Mouse (Mus musculus) hindbrain, embryonic 11.5 days (tissue): Measurements from ENCODE around the gene 1700013F07Rik. TPM values are rescaled to one million over a fixed set of nuclear protein-coding genes. Genes with fewer than 3 reads are reported as not detected.
A peak's percentile ranks its signal among the peaks of the same experiment; 100 is the strongest.
"Not testable (repeated sequence)": the region's sequence is repeated elsewhere in the genome, so short reads cannot be mapped to it uniquely, and the experiment has no call there.

Experiments
- ATAC-seq: fragments of 200-750 bp; cut with Nextera tagmentation; 2 replicates; pipeline ENCODE4 v1.8.0; 2017; ENCODE audit warnings: mild to moderate bottlenecking, moderate TSS enrichment, moderate library complexity; ENCODE audit not compliant: low FRiP score
- DNase-seq: peaks from one replicate; pipeline ENCODE4 v3.0.0-alpha.2; 2015; ENCODE audit warnings: low spot score
- H3K27ac ChIP-seq: fragments of 300-500 bp; sonication (generic); 2 replicates; pipeline ENCODE4 v1.5.1; 2014; ENCODE audit warnings: mild to moderate bottlenecking, low read depth, low read length
- H3K27me3 ChIP-seq: fragments of 300-500 bp; sonication (generic); 2 replicates; pipeline ENCODE4 v1.6.1; 2014; ENCODE audit warnings: mild to moderate bottlenecking, low read length, moderate library complexity, mixed read lengths; ENCODE audit not compliant: control insufficient read depth, insufficient read depth
- H3K36me3 ChIP-seq: fragments of 300-500 bp; sonication (generic); 2 replicates; pipeline ENCODE4 v1.6.1; 2014; ENCODE audit warnings: mild to moderate bottlenecking, low read length, moderate library complexity, mixed read lengths; ENCODE audit not compliant: control insufficient read depth, insufficient read depth
- H3K4me1 ChIP-seq: fragments of 300-500 bp; sonication (generic); replicated peaks from 2 replicates; pipeline ENCODE4 v1.6.1; 2014; ENCODE audit warnings: low read length, mixed read lengths; ENCODE audit not compliant: control insufficient read depth, insufficient read depth
- H3K4me2 ChIP-seq: fragments of 300-500 bp; sonication (generic); replicated peaks from 2 replicates; pipeline ENCODE4 v1.6.1; 2014; ENCODE audit warnings: mild to moderate bottlenecking, low read depth, low read length
- H3K4me3 ChIP-seq: fragments of 300-500 bp; sonication (generic); 2 replicates; pipeline ENCODE4 v1.5.1; 2014; ENCODE audit warnings: low read depth, low read length
- H3K9ac ChIP-seq: fragments of 300-500 bp; sonication (generic); 2 replicates; pipeline ENCODE4 v1.6.1; 2014; ENCODE audit warnings: low read depth, low read length
- H3K9me3 ChIP-seq: fragments of 300-500 bp; sonication (generic); 2 replicates; pipeline ENCODE4 v1.6.1; 2016; ENCODE audit warnings: low read length; ENCODE audit not compliant: control insufficient read depth
- WGBS: fragments of 180-500 bp; shearing (Covaris S2); extraction: QIAGEN DNeasy Blood & Tissue Kit; methylation state at CpG from one replicate; pipeline ENCODE4 v1.1.7; 2014; 5-methylcytosine and 5-hydroxymethylcytosine counted together
- polyA plus RNA-seq: library from polyadenylated mRNA; unstranded; fragments of >200 nt; fragmentation: Nextera tagmentation; extraction: Ambion mirVana; gene quantifications from 2 replicates; pipeline ENCODE4 v1.2.1, GENCODE M21; 2014

1700013F07Rik gene
- polyA plus RNA-seq, 1 experiment from 2014 or later: 0.68 TPM

DNA sequence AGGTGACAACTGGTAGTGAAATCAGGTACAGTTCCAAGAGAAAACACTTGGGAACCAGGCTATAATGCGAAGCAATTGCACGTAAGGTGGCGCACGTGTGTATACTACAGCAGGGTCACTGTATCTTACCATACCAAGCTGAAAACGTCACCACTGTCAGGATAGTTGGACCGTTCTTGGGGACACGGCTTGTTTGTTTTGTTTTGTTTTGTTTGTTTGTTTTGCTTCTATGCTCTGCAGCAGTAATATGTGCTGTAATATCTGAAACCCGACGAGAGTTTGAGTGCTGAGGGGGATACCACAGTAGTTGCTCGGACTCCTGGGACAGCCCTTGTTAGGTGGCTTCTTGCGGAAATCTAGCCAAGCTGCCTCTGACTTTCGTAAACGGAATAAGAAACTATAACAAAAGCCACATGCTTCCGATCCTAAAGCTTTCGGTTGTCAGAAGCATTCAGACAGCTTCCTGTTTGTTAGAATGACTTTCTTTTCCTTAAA lies 28.9 kb downstream of the 1700013F07Rik start:
- 15% methylated on average over 15 of the region's 15 CpGs for whole genome bisulfite sequencing
- Histone ChIP-seq H3K9ac (peak overlapping the region; percentile 32; the same call in 1 of the 2 replicates), H3K27ac (peak overlapping the region; percentile 75; the same call in 1 of the 2 replicates), H3K9me3 (no peaks in the 10 kb centered on the region), H3K27me3 (no peaks in the 10 kb centered on the region), H3K4me1 (no peaks in the 10 kb centered on the region), H3K4me2 (peak overlapping the region; percentile 59), H3K4me3 (peak overlapping the region; percentile 76), H3K36me3 (no peaks in the 10 kb centered on the region)
- ATAC-seq: peak; percentile 69
- no peak for DNase-seq

DNA sequence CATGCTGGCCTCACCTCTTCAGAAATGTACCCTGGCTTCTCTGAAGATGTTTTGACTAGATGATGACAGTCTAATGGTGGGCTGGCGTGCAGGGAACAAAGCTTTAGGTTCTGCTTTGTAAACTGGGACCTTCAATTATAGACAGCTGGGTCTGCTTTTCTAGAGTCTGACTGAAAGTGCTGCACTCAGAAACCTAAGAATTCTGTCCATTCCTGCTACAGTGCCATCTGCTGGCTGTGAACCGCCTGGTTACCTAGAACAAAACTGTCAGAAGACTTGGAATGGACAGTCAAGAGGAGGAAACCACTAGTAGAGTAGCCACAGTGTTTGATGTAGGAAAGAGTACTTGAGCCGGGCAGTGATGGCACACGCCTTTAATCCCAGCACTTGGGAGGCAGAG lies 29.4 kb downstream of the 1700013F07Rik start:
- H3K9me3 ChIP-seq: no peaks in the 10 kb centered on the region
- no peak overlapping the region for H3K4me3 ChIP-seq
- H3K4me2 ChIP-seq: peak overlapping the region; percentile 59
- 13% methylated on average over 4 of the region's 4 CpGs for WGBS
- ATAC-seq (no peak), DNase-seq (peak; percentile 87)
- no peaks in the 10 kb centered on the region for H3K4me1 ChIP-seq
- H3K36me3 ChIP-seq: no peaks in the 10 kb centered on the region
- peak overlapping the region; percentile 75; the same call in 1 of the 2 replicates for H3K27ac ChIP-seq
- H3K27me3 ChIP-seq: no peaks in the 10 kb centered on the region
- no peak overlapping the region for H3K9ac ChIP-seq

DNA sequence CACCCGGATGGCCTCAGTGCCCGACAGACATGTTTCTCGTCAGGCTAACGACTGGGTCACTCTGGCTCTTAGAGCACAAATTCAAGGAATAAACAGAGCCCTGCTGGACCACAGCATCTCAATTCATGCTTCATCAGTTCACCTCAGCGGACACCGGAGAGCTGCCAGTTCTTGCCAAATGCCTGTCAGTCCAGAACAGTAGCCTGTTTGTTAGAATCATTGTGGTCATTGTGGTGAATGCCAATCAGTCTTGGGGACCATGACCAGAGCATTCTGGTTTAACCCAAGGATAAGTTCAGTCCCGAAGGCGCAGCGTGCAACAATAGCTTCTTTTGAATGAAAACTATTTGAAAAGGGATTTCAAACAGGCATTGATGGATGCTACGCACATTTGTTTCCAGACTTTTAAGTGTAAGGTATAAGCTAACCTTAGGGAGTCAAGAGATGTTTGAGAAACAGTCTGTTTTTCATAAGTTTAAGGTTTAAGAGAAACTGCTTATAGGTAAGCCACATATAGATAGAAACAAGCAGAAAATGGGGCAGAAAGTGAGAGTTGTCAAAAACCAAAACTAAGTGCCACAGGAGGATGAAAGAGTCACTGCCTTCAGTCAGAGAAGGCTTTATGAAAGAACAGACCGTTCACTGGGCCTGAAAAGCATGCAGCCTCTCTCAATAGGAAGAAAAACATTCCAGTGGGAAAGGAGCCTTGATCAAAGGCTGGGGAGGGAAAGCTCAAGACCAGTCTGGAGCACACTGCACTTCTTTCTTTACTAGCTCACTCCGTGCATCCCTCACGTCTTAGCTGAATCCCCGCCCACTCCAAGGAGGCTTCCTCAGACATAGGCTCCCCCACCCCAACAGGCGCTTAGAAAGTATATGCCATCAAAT lies 34.3 kb downstream of the 1700013F07Rik start:
- peak; percentile 62 for ATAC-seq
- no peak overlapping the region for H3K4me3 ChIP-seq
- peak overlapping the region; percentile 58 for H3K27ac ChIP-seq
- no peak overlapping the region; the same call in 1 of the 2 replicates for H3K9ac ChIP-seq
- no peak overlapping the region for H3K4me2 ChIP-seq
- no peaks in the 10 kb centered on the region for H3K27me3 ChIP-seq
- peak; percentile 57 for DNase-seq
- no peaks in the 10 kb centered on the region for H3K9me3 ChIP-seq
- H3K36me3 ChIP-seq: no peaks in the 10 kb centered on the region
- no peaks in the 10 kb centered on the region; the same call in 1 of the 2 replicates for H3K4me1 ChIP-seq
- 22% methylated on average over 15 of the region's 15 CpGs for WGBS

DNA sequence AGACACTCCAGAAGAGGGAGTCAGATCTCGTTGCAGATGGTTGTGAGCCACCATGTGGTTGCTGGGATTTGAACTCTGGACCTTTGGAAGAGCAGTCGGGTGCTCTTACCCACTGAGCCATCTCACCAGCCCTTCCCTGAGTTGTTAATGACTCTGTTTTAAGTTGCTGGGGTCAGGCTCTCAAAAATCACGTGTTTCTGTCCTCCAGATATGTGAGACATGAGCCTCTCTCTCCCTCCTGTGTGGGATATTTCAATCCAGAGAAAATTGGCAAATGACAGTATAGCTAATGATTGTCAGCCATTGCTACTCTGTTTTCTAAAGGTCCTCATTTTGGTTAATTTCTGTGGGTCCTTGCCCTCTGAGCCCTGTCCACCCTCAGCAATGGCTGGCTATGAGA lies 35.7 kb downstream of the 1700013F07Rik start:
- H3K9ac ChIP-seq, H3K4me2 ChIP-seq, H3K27me3 ChIP-seq, H3K9me3 ChIP-seq, ATAC-seq, H3K4me1 ChIP-seq, DNase-seq, H3K36me3 ChIP-seq, H3K27ac ChIP-seq, H3K4me3 ChIP-seq: not testable (repeated sequence)
- WGBS: 50% methylated on average over 2 of the region's 3 CpGs

DNA sequence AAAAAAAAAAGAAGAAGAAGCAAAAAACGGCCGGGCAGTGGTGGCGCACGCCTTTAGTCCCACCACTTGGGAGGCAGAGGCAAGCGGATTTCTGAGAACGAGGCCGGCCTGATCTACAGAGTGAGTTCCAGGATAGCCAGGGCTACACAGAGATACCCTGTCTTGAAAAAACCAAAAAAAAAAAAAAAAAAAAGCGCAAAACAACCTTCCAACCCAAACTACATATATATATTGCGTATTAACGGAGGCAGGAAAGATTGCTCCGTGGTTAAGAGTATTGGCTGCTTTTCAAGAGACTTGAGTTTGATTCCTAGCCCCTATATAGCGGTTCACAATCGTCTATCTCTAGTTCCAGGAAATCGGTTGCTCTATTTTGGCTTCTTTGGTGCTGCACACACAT lies 36.9 kb downstream of the 1700013F07Rik start:
- ATAC-seq (no peak), DNase-seq (no peak)
- Histone ChIP-seq H3K36me3 (0 out of 2 replicates have a peak, but pooled peaks cover 3% of the 10 kb centered on the region), H3K9ac (no peak overlapping the region), H3K27me3 (no peaks in the 10 kb centered on the region), H3K27ac (no peak overlapping the region), H3K4me2 (peak overlapping the region; percentile 64), H3K4me1 (peaks cover 3% of the 10 kb centered on the region; the same call in 1 of the 2 replicates), H3K9me3 (no peaks in the 10 kb centered on the region), H3K4me3 (peak overlapping the region; percentile 70)
- 88% methylated on average over 14 of the region's 14 CpGs for WGBS

DNA sequence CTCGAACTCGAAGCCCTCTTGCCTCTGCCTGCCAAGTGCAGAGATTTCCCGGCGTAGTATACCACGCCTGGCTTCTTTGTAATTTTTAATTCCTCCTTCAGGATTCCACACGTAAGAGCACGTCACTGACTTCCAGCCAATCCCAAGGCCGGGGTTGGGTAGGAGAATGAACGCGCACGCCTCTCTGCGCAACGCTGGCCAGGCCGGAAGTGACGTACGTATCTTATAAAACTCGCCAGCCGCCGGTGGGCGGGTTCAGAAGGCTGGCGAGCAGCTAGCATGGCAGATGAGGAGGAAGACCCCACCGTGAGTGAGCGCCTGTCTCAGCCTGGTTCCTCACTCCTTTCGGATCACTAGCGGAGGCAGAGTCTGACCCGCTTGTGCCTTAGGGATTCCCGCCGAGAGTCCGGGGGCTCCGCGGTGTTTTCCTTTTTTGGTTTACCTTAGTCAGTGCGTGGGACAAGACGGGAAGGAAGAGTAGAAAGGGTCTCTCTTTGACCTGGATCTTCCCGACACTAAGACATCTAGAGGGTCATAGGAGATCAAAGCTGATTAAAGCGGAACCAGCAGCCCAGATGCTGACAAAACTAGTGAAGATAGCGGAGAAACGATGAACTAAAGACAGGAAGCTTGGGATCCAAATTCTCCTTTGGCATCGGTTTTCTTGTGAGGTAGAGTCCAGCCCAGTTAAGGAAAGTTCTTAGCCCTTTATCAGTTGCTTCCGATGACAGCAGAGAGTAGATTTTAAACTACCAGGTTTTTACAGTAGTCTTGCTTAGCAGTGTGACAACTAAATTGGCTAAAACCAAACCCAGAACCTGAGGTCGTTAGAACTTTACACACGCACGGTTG lies 37.7 kb downstream of the 1700013F07Rik start, which contains the start of gene Taf13:
TSS of gene Taf13 (plus strand) at position 256 of the 852 bp plus-strand sequence.
- Histone ChIP-seq H3K36me3 (0 out of 2 replicates have a peak, but pooled peaks cover 3% of the 10 kb centered on the region), H3K4me3 (peak within 1 kb of the TSS; percentile 70), H3K4me1 (peaks cover 3% of the 10 kb centered on the region; the same call in 1 of the 2 replicates), H3K27me3 (no peaks in the 10 kb centered on the region), H3K9me3 (no peaks in the 10 kb centered on the region), H3K27ac (peak within 1 kb of the TSS; percentile 60), H3K4me2 (peak within 1 kb of the TSS; percentile 64), H3K9ac (peak within 1 kb of the TSS; percentile 80)
- peak; percentile 98 for DNase-seq
- ATAC-seq: peak; percentile 94
- WGBS: 3% methylated on average over 42 of the region's 42 CpGs

DNA sequence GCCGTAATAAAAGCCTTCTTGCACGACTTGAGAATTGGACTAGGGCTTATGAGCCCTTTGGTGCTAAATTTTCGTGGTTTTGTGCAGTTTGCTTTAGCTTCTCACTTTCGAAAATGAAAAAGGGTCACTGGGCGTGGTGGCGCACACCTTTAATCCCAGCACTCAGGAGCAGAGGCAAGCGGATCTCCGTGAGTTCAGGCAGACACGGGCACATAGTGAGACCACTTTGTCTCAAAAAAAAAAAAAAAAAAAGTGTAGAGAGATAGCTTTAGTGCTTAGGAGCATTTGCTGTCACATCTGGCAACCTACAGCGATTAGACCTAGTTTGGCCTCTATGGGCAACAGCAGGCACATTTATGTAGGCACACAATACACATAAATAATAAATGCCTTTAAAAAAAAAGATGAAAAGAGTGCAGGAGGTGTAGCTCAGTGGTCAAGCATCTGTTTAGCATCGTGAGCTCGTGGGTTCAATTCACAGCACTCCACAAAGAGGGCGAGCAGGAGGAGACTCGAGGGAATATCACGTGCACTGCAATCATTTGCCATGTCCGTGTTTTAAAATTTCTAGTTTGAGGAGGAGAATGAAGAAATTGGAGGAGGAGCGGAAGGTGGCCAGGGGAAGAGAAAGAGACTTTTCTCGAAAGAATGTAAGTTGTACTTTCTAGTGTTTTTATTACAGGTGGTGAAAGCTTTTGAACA lies 38.5 kb downstream of the 1700013F07Rik start:
- peak overlapping the region; percentile 70 for H3K4me3 ChIP-seq
- H3K27ac ChIP-seq: no peak overlapping the region
- no peaks in the 10 kb centered on the region for H3K9me3 ChIP-seq
- H3K36me3 ChIP-seq: 0 out of 2 replicates have a peak, but pooled peaks cover 3% of the 10 kb centered on the region
- peak overlapping the region; percentile 64 for H3K4me2 ChIP-seq
- peaks cover 3% of the 10 kb centered on the region; the same call in 1 of the 2 replicates for H3K4me1 ChIP-seq
- DNase-seq (no peak), ATAC-seq (no peak)
- H3K9ac ChIP-seq: peak overlapping the region; percentile 80
- no peaks in the 10 kb centered on the region for H3K27me3 ChIP-seq
- 49% methylated on average over 18 of the region's 18 CpGs for WGBS

DNA sequence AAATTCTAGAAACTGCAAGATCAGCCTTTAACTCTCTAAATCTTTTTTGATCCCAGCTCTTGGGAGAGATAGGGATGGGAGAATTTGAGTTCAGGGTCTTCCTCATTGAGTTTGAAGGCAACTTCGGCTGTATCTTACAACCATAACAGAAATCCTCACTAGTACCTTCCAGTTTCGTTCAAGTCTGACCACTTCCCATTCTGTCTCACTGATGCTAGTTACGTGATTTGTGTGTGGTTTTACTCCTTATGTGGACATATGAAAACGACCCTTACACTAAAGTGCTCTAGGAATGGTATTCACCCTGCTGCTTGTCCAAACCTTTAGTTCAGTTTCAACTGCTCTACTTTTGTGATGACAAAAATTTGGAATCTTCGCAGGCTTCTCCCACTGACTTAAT lies 40.1 kb downstream of the 1700013F07Rik start:
- Histone ChIP-seq H3K9ac (no peak overlapping the region), H3K4me3 (no peak overlapping the region), H3K36me3 (0 out of 2 replicates have a peak, but pooled peaks cover 3% of the 10 kb centered on the region), H3K4me1 (peaks cover 3% of the 10 kb centered on the region; the same call in 1 of the 2 replicates), H3K27me3 (no peaks in the 10 kb centered on the region), H3K4me2 (no peak overlapping the region), H3K27ac (no peak overlapping the region), H3K9me3 (no peaks in the 10 kb centered on the region)
- no peak for DNase-seq
- 85% methylated on average over 5 of the region's 5 CpGs for WGBS
- no peak for ATAC-seq
